Mouse (Mus musculus) megakaryocyte, embryonic 14.5 days (primary cell): ENCODE measurements around the gene Trpc4ap.

Source experiments
- FLI1 ChIP-seq: IDR thresholded peaks from 2 replicates; pipeline ENCODE4 v1.6.1; 2012; ENCODE audit warnings: low read length, inconsistent platforms, mixed read lengths
- GATA1 ChIP-seq: IDR thresholded peaks from 3 replicates; pipeline ENCODE4 v1.6.1; 2012; ENCODE audit warnings: mixed read lengths, low read length, inconsistent platforms, borderline replicate concordance

DNA sequence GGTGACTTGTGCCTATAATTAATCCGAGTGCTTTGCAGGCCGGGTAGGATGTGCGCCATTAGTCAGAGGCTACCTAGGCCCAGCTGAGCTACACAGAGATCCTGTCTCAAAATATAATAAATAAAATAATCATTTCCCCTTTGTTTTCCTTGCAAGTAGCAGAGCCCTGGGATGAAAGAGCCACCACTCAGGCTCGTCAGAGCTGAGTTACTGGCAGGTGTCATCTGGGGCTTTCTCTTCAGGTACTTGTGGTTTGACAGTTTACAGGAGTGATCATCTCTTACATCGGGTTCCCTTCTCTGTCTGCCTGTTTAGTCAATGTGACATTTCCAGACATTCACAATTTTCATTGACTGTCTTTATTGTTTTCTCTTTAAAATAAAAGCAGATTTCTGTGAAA is 5.6 kb downstream of the Trpc4ap start:
- TF ChIP-seq GATA1, result no peak
- no peak for TF ChIP-seq FLI1
